Mouse (Mus musculus) ES-E14 (cell line): ENCODE measurements around the gene Tm4sf1.

Source experiments
- CHD2 ChIP-seq: IDR thresholded peaks from 2 replicates; pipeline ENCODE4 v1.6.1; 2014; ENCODE audit warnings: mild to moderate bottlenecking, low read depth, low read length, inconsistent platforms
- HCFC1 ChIP-seq: IDR thresholded peaks from 2 replicates; pipeline ENCODE4 v1.6.1; 2012; ENCODE audit warnings: low read length, inconsistent platforms, borderline replicate concordance; ENCODE audit not compliant: insufficient read depth
- MAFK ChIP-seq: IDR thresholded peaks from 2 replicates; pipeline ENCODE4 v1.6.1; 2014; ENCODE audit warnings: mild to moderate bottlenecking, low read depth, low read length, inconsistent platforms; ENCODE audit not compliant: insufficient read depth

- TF ChIP-seq MAFK = no peak
- TF ChIP-seq HCFC1 = no peak
- TF ChIP-seq CHD2 = no peak
Measured at GRCm38 (mm10) chr3:57301921-57302539, at the start of gene Tm4sf1.
